Mouse (Mus musculus) midbrain, embryonic 14.5 days (tissue): ENCODE data around the gene Spg7. TPM values are rescaled to one million over a fixed set of nuclear protein-coding genes. Genes with fewer than 3 reads are reported as not detected.

ENCODE experiments used
- ATAC-seq: fragments of 200-750 bp; cut with Nextera tagmentation; 2 replicates; pipeline ENCODE4 v1.8.0; 2017; ENCODE audit warnings: moderate number of reproducible peaks, moderate library complexity; ENCODE audit not compliant: low FRiP score, low TSS enrichment
- DNase-seq: peaks from one replicate; pipeline ENCODE4 v3.0.0-alpha.2; 2015
- H3K27ac ChIP-seq: fragments of 300-500 bp; sonication (generic); replicated peaks from 2 replicates; pipeline ENCODE4 v1.5.1; 2014; ENCODE audit warnings: mild to moderate bottlenecking, low read depth, low read length, moderate library complexity
- H3K27me3 ChIP-seq: fragments of 300-500 bp; sonication (generic); 2 replicates; pipeline ENCODE4 v1.6.1; 2014; ENCODE audit warnings: low read length, control low read depth, mixed read lengths; ENCODE audit not compliant: control insufficient read depth, insufficient read depth
- H3K36me3 ChIP-seq: fragments of 300-500 bp; sonication (generic); 2 replicates; pipeline ENCODE4 v1.6.1; 2014; ENCODE audit warnings: low read length, control low read depth; ENCODE audit not compliant: control insufficient read depth, insufficient read depth
- H3K4me1 ChIP-seq: fragments of 300-500 bp; sonication (generic); 2 replicates; pipeline ENCODE4 v1.6.1; 2014; ENCODE audit warnings: mild to moderate bottlenecking, antibody characterized with exemption, low read length, control low read depth; ENCODE audit not compliant: control insufficient read depth, insufficient read depth
- H3K4me2 ChIP-seq: fragments of 300-500 bp; sonication (generic); 2 replicates; pipeline ENCODE4 v1.6.1; 2014; ENCODE audit warnings: mild to moderate bottlenecking, low read length, moderate library complexity
- H3K4me3 ChIP-seq: fragments of 300-500 bp; sonication (generic); replicated peaks from 2 replicates; pipeline ENCODE4 v1.5.1; 2014; ENCODE audit warnings: low read depth, low read length
- H3K9ac ChIP-seq: fragments of 300-500 bp; sonication (generic); replicated peaks from 2 replicates; pipeline ENCODE4 v1.6.1; 2014; ENCODE audit warnings: mild to moderate bottlenecking, low read length, moderate library complexity
- H3K9me3 ChIP-seq: fragments of 300-500 bp; sonication (generic); 2 replicates; pipeline ENCODE4 v1.6.1; 2016; ENCODE audit warnings: low read length, control low read depth, mixed read lengths; ENCODE audit not compliant: control insufficient read depth
- WGBS: fragments of 180-500 bp; shearing (Covaris S2); extraction: QIAGEN DNeasy Blood & Tissue Kit; methylation state at CpG from one replicate; pipeline ENCODE4 v1.1.7; 2014; 5-methylcytosine and 5-hydroxymethylcytosine counted together
- polyA plus RNA-seq: library from polyadenylated mRNA; unstranded; fragments of >200 nt; fragmentation: Nextera tagmentation; extraction: Ambion mirVana; gene quantifications from 2 replicates; pipeline ENCODE4 v1.2.1, GENCODE M21; 2014

The Spg7 gene
- polyA plus RNA-seq, 1 experiment from 2014 or later: 42.0 TPM

DNA sequence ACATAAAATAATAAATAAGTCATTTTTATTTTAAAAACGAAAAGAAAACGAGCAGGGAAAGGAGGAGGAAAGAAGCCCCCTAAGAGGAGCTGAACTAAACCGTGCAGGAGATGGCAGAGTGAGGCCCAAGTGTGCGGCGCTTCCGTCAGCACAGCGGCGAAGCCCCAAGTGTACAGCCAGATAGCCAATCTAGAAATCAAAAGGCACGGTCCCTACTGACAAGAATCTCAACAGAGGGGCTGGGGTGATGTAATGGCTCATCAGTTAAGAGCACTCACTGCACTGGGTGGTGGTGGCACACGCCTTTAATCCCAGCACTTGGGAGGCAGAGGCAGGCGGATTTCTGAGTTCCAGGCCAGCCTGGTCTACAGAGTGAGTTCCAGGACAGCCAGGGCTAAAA is 25.3 kb upstream of the Spg7 start:
- Histone ChIP-seq H3K36me3 (no peaks in the 10 kb centered on the region), H3K27ac (no peak overlapping the region), H3K4me1 (peaks cover 25% of the 10 kb centered on the region), H3K9me3 (no peaks in the 10 kb centered on the region), H3K27me3 (no peaks in the 10 kb centered on the region), H3K4me3 (no peak overlapping the region), H3K9ac (no peak overlapping the region), H3K4me2 (no peak overlapping the region)
- ATAC-seq (no peak), DNase-seq (no peak)
- 86% methylated on average over 11 of the region's 11 CpGs for WGBS

DNA sequence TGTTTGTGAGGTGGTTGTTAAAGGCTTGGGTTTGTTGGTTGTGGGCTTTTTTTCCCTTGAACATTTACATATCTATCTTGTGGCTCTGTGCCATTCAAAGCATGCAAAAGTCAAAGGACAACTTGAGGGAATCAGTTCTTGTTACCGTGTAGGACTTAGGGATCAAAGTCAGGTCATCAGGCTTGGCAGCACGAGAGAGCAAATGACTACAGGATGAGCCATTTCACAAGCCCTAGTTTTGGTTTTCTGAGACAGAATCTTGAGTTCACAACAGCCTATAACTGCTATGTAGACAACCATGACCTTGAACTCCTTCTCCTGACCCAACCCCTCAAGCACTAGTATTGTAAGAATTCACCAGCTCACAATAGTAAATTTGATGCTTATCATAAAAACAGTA is 24.4 kb upstream of the Spg7 start:
- WGBS: 62% methylated on average over 2 of the region's 2 CpGs
- H3K27me3 ChIP-seq: no peaks in the 10 kb centered on the region
- H3K27ac ChIP-seq: no peak overlapping the region
- no peak overlapping the region for H3K9ac ChIP-seq
- H3K4me3 ChIP-seq: no peak overlapping the region
- H3K36me3 ChIP-seq: no peaks in the 10 kb centered on the region
- no peak for DNase-seq
- ATAC-seq: no peak
- H3K4me1 ChIP-seq: peaks cover 30% of the 10 kb centered on the region
- H3K4me2 ChIP-seq: no peak overlapping the region
- no peaks in the 10 kb centered on the region for H3K9me3 ChIP-seq

DNA sequence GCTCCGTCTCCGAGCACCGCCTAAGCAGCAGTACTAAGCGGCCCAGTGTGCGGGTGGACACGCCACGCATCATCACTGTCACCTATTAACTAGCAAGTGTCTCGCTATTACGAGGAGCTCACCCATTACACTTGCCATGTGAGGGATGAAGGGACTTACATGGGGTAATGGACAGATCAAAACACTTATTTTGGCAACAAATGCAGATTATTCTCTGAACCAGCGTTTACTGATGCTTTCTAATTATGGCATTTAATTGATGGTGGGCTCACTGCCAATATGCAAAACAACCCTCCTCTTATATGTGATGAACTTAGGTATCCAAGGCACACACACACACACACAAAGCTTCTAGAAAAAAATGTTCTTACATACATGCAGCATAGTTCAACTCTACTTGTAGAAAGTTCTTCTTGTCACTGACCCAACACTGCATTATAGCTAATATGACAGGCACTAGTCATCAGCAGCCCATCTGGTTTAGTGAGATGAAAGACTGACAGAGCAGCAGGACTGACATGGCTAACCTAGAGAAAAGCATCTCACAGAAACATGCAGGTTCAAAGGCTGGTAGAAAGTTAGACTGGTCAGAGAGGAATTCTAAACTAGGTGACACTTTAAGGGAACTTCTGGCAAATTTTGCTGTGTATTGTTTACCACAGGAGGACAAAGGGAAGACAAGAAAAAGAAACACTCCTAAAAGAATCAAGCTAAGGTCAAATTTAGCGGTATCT is 23.2 kb upstream of the Spg7 start:
- peak overlapping the region; percentile 99; the same call in 1 of the 2 replicates for H3K4me3 ChIP-seq
- H3K4me1 ChIP-seq: peaks cover 32% of the 10 kb centered on the region
- peak overlapping the region; percentile 75 for H3K4me2 ChIP-seq
- H3K27me3 ChIP-seq: no peaks in the 10 kb centered on the region
- 10% methylated on average over 11 of the region's 11 CpGs for WGBS
- no peak overlapping the region for H3K27ac ChIP-seq
- ATAC-seq (no peak), DNase-seq (peak; percentile 31)
- no peaks in the 10 kb centered on the region for H3K36me3 ChIP-seq
- H3K9ac ChIP-seq: no peak overlapping the region; the same call in 1 of the 2 replicates
- H3K9me3 ChIP-seq: no peaks in the 10 kb centered on the region

- Histone ChIP-seq H3K4me2 (peak overlapping the region; percentile 75), H3K4me3 (peak overlapping the region; percentile 99), H3K36me3 (no peaks in the 10 kb centered on the region), H3K27me3 (no peaks in the 10 kb centered on the region), H3K9me3 (no peaks in the 10 kb centered on the region), H3K4me1 (peaks cover 32% of the 10 kb centered on the region), H3K27ac (peak overlapping the region; percentile 93; the same call in 1 of the 2 replicates), H3K9ac (peak overlapping the region; percentile 97; the same call in 1 of the 2 replicates)
- DNase-seq: peak; percentile 50
- 3% methylated on average over 4 of the region's 4 CpGs for WGBS
- ATAC-seq: no peak
Measured at GRCm38 (mm10) chr8:123040110-123040650, 22.6 kb upstream of the Spg7 start.

- H3K4me2 ChIP-seq: peak overlapping the region; percentile 75
- H3K4me1 ChIP-seq: peaks cover 32% of the 10 kb centered on the region
- WGBS: under 1% methylated on average over 66 of the region's 71 CpGs
- H3K36me3 ChIP-seq: no peaks in the 10 kb centered on the region
- H3K4me3 ChIP-seq: peak overlapping the region; percentile 99
- ATAC-seq: no peak
- H3K27me3 ChIP-seq: no peaks in the 10 kb centered on the region
- no peaks in the 10 kb centered on the region for H3K9me3 ChIP-seq
- peak; percentile 77 for DNase-seq
- peak overlapping the region; percentile 93 for H3K27ac ChIP-seq
- H3K9ac ChIP-seq: peak overlapping the region; percentile 97
Measured at GRCm38 (mm10) chr8:123041008-123041773, 21.6 kb upstream of the Spg7 start.

GRCm38 (mm10) chr8:123041774-123042105 is 21.0 kb upstream of the Spg7 start:
- Histone ChIP-seq H3K9ac (peak overlapping the region; percentile 97), H3K27me3 (no peaks in the 10 kb centered on the region), H3K4me3 (peak overlapping the region; percentile 99), H3K4me2 (peak overlapping the region; percentile 75), H3K4me1 (peaks cover 32% of the 10 kb centered on the region), H3K27ac (peak overlapping the region; percentile 93), H3K36me3 (no peaks in the 10 kb centered on the region), H3K9me3 (no peaks in the 10 kb centered on the region)
- 0 out of 2 replicates have a peak, but pooled peaks have one; percentile 5 for ATAC-seq
- 3% methylated on average over 29 of the region's 60 CpGs for WGBS
- no peak for DNase-seq

GRCm38 (mm10) chr8:123042158-123042973 is 20.4 kb upstream of the Spg7 start, which contains the start of gene Ankrd11:
Ankrd11 (minus strand) TSS chr8:123042277.
- Histone ChIP-seq H3K27ac (peak within 1 kb of the TSS; percentile 95), H3K4me2 (peak within 1 kb of the TSS; percentile 87), H3K9ac (peak within 1 kb of the TSS; percentile 97), H3K36me3 (no peaks in the 10 kb centered on the region), H3K4me1 (peaks cover 32% of the 10 kb centered on the region), H3K4me3 (peak within 1 kb of the TSS; percentile 99), H3K9me3 (no peaks in the 10 kb centered on the region), H3K27me3 (no peaks in the 10 kb centered on the region)
- under 1% methylated on average over 91 of the region's 91 CpGs for WGBS
- peak; percentile 97 for ATAC-seq
- peak; percentile 100 for DNase-seq

DNA sequence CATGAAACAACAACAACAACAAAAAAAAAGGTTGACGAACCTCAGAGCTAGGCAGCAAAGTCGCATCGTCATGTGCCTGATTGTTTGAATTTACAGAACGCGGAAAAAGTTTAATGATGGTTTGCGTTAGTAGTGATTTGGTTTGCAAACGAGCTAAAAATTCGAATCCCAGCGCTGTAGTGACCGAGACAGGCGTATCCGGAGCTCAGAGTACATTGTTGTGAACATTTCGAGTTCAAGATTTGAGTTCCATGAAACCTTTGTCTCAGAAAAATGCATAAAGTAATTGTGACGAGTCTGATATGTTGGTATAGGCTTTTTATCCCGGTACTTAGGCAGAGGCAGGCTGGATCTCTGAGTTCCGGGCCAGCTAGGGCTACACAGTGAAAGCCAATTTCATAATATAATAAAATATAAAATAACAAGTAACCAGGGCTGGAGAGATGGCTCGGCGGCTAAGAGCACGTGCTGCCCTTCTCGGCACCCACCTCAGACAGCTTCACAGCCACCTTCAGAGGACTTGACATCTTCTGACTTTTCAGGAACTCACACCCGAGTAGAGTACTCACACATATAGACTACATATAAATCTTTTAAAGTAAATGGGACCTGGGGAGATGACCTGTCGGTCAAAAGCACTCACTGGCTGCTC is 19.6 kb upstream of the Spg7 start:
- peak overlapping the region; percentile 95 for H3K27ac ChIP-seq
- no peaks in the 10 kb centered on the region for H3K9me3 ChIP-seq
- H3K4me1 ChIP-seq: peaks cover 32% of the 10 kb centered on the region
- H3K4me2 ChIP-seq: peak overlapping the region; percentile 87
- peak overlapping the region; percentile 76 for H3K9ac ChIP-seq
- DNase-seq (no peak), ATAC-seq (no peak)
- no peaks in the 10 kb centered on the region for H3K27me3 ChIP-seq
- no peaks in the 10 kb centered on the region for H3K36me3 ChIP-seq
- WGBS: 23% methylated on average over 22 of the region's 22 CpGs
- peak overlapping the region; percentile 99 for H3K4me3 ChIP-seq
